Mouse (Mus musculus): Measurements from ENCODE around the gene Mtor.

DNA sequence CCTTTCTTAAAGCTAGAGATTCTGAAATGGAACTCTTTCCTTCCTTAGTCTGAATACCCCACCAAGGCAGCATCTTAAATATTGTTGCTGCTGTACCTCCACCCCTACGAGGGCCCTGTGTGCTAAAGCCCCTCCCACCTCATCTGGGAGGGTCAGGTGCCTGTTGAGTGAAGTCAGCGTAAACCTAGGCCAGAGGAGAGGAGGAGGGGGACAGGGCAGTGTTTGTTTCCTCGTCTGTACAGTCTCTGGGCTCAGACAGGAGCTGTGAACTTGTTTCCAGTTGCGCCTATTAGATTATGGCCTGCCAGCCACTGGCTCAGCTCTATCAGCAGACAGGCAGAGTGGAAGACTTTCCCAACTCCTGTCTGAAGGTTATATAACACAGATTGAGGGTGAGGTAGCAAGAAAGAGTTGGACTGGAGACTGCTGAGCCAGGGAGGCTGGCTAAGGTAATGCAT, 52.0 kb downstream of the Mtor start, which contains the start of gene Angptl7:
- no peak for TF ChIP-seq POLR2A (IDR thresholded peaks at IDR 0.05; ENCODE audit: borderline replicate concordance, extremely low read depth, low read depth, low read length)
- TF ChIP-seq CTCF (IDR thresholded peaks at IDR 0.05; ENCODE audit: insufficient read depth, low read length), result no peak

All from lung, adult 2 months (tissue).